Mouse (Mus musculus) cerebellum, adult 2 months (tissue): ENCODE results near the gene Kctd17. TPM values are rescaled to one million over a fixed set of nuclear protein-coding genes. Genes with fewer than 3 reads are reported as not detected.
A peak's percentile ranks its signal among the peaks of the same experiment; 100 is the strongest.

Experiments used
- DNase-seq, 2 experiments: peaks; one replicate each; pipeline ENCODE4 v3.0.0; 2021
- H3K27ac ChIP-seq: fragments of 200-500 bp; 2 replicates; pipeline ENCODE4 v1.5.1; 2012; ENCODE audit warnings: low read length, control low read depth, inconsistent platforms; ENCODE audit not compliant: insufficient read depth
- H3K27me3 ChIP-seq: fragments of 200-500 bp; 2 replicates; pipeline ENCODE4 v1.6.1; 2012; ENCODE audit warnings: inconsistent platforms, mild to moderate bottlenecking, low read length, moderate library complexity; ENCODE audit not compliant: control insufficient read depth, insufficient read depth
- H3K4me1 ChIP-seq: fragments of 200-500 bp; 2 replicates; pipeline ENCODE4 v1.6.1; 2011; ENCODE audit warnings: low read length; ENCODE audit not compliant: control insufficient read depth, insufficient read depth
- H3K4me3 ChIP-seq: fragments of 200-500 bp; replicated peaks from 2 replicates; pipeline ENCODE3; 2011; ENCODE audit warnings: mild to moderate bottlenecking, low read depth, low read length, control low read depth; ENCODE audit not compliant: insufficient read depth
- CTCF ChIP-seq: fragments of 200-500 bp; IDR thresholded peaks from 2 replicates; pipeline ENCODE4 v1.5.1; 2011; ENCODE audit warnings: low read depth, mild to moderate bottlenecking, control low read depth, low read length, moderate library complexity, borderline replicate concordance; ENCODE audit not compliant: insufficient read depth
- POLR2A ChIP-seq: fragments of 200-500 bp; IDR thresholded peaks from 2 replicates; pipeline ENCODE4 v1.6.1; 2011; ENCODE audit warnings: low read length, control low read depth, borderline replicate concordance; ENCODE audit not compliant: insufficient read depth
- WGBS: fragments of 180-500 bp; shearing (Covaris S2); methylation state at CpG from one replicate; pipeline ENCODE4 v1.1.7; 2018; 5-methylcytosine and 5-hydroxymethylcytosine counted together
- polyA plus RNA-seq: library from polyadenylated mRNA; depleted of rRNA; stranded (reverse); fragments of >200 nt; gene quantifications from 2 replicates; pipeline ENCODE4 v1.2.3, GENCODE M21; 2012

Gene Kctd17
- polyA plus RNA-seq, 1 experiment = 316 TPM

- Histone ChIP-seq H3K4me1 (peaks cover 29% of the 10 kb centered on the region), H3K27ac (no peak overlapping the region), H3K27me3 (no peaks in the 10 kb centered on the region), H3K4me3 (no peak overlapping the region)
- DNase-seq = peak in 1 of 2 experiments; percentile 42
- TF ChIP-seq CTCF = peak; percentile 51; the same call in 1 of the 2 replicates
- no peak for TF ChIP-seq POLR2A
- 41% methylated on average over 6 of the region's 6 CpGs for WGBS
These were observed 6.6 kb downstream of the Kctd17 start for GRCm38 (mm10) chr15:78434896-78435520.

GRCm38 (mm10) chr15:78435681-78436080 is 7.3 kb downstream of the Kctd17 start:
- H3K27ac ChIP-seq = no peak overlapping the region
- WGBS = 82% methylated on average over 11 of the region's 11 CpGs
- peak in 1 of 2 experiments; percentile 36 for DNase-seq

GRCm38 (mm10) chr15:78436380-78437192 is 8.2 kb downstream of the Kctd17 start:
- 6% methylated on average over 32 of the region's 32 CpGs for WGBS
- Histone ChIP-seq H3K27ac (peak overlapping the region; percentile 75), H3K27me3 (no peaks in the 10 kb centered on the region), H3K4me3 (peak overlapping the region; percentile 54), H3K4me1 (peaks cover 34% of the 10 kb centered on the region)
- TF ChIP-seq POLR2A = no peak
- peak; percentile 16; the same call in 1 of the 2 replicates for TF ChIP-seq CTCF
- DNase-seq = peak; percentile 93 to 95

More at GRCm38 (mm10) chr15:78435681-78436080, 7.3 kb downstream of the Kctd17 start:
- H3K4me1 ChIP-seq = peaks cover 33% of the 10 kb centered on the region
- no peaks in the 10 kb centered on the region for H3K27me3 ChIP-seq
- TF ChIP-seq CTCF (no peak), POLR2A (no peak)
- no peak overlapping the region for H3K4me3 ChIP-seq

- Histone ChIP-seq H3K27me3 (no peaks in the 10 kb centered on the region), H3K4me1 (peaks cover 34% of the 10 kb centered on the region), H3K4me3 (peak overlapping the region; percentile 54), H3K27ac (peak overlapping the region; percentile 70)
- 27% methylated on average over 23 of the region's 23 CpGs for WGBS
- DNase-seq = peak in 1 of 2 experiments; percentile 54
- TF ChIP-seq POLR2A (no peak), CTCF (no peak)
These were observed 9.1 kb downstream of the Kctd17 start for GRCm38 (mm10) chr15:78437237-78438017.

GRCm38 (mm10) chr15:78438018-78438394 is 9.6 kb downstream of the Kctd17 start:
- TF ChIP-seq CTCF = no peak
- no peak for TF ChIP-seq POLR2A
- H3K4me1 ChIP-seq = peaks cover 34% of the 10 kb centered on the region
- DNase-seq = peak in 1 of 2 experiments; percentile 39
- no peak overlapping the region for H3K27ac ChIP-seq
- 57% methylated on average over 4 of the region's 4 CpGs for WGBS
- no peak overlapping the region for H3K4me3 ChIP-seq
- no peaks in the 10 kb centered on the region for H3K27me3 ChIP-seq

GRCm38 (mm10) chr15:78438505-78438904 is 10.1 kb downstream of the Kctd17 start:
- no peak for DNase-seq
- WGBS = 71% methylated on average over 8 of the region's 8 CpGs

GRCm38 (mm10) chr15:78438973-78439372 is 10.6 kb downstream of the Kctd17 start:
- H3K4me3 ChIP-seq = no peak overlapping the region
- H3K27ac ChIP-seq = no peak overlapping the region
- TF ChIP-seq POLR2A (no peak), CTCF (no peak)
- H3K4me1 ChIP-seq = peaks cover 34% of the 10 kb centered on the region
- DNase-seq = no peak
- H3K27me3 ChIP-seq = no peaks in the 10 kb centered on the region
- 82% methylated on average over 9 of the region's 9 CpGs for WGBS

More at GRCm38 (mm10) chr15:78438505-78438904, 10.1 kb downstream of the Kctd17 start:
- Histone ChIP-seq H3K4me1 (peaks cover 34% of the 10 kb centered on the region), H3K4me3 (no peak overlapping the region), H3K27me3 (no peaks in the 10 kb centered on the region), H3K27ac (no peak overlapping the region)
- TF ChIP-seq POLR2A (no peak), CTCF (no peak)
